Mouse (Mus musculus) gastrocnemius, adult 18-20 months (tissue): ENCODE measurements at regions not wholly inside any gene's neighbourhood (a gene's known extent, or its start where the extent isn't known, plus 50 kb on each side); places are given as distances from the start of the nearest gene placed in this dataset.
"Not testable (repeated sequence)": the region's sequence is repeated elsewhere in the genome, so short reads cannot be mapped to it uniquely, and the experiment has no call there.

Experiments used
- DNase-seq: peaks from one replicate; pipeline ENCODE4 v3.0.0; 2021; ENCODE audit warnings: low spot score

- DNase-seq, result no peak
Measured at GRCm38 (mm10) chr10:117449416-117450239, 69.8 kb upstream of the Cpsf6 start.

DNA sequence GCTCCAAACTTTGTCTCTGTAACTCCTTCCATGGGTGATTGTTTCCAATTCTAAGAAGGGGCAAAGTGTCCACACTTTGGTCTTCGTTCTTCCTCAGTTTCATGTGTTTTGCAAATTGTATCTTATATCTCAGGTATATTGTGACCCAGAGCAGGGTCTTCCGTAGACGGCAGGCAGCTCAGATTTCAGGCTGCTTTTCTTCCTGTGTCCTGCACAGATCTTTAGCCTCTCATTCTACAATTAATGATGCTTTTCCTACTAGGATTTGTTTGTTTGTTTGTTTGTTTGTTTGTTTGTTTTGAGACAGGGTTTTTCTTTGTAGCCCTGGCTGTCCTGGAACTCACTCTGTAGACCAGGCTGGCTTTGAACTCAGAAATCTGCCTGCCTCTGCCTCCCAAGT is 69.0 kb upstream of the Cpsf6 start:
- not testable (repeated sequence) for DNase-seq

DNA sequence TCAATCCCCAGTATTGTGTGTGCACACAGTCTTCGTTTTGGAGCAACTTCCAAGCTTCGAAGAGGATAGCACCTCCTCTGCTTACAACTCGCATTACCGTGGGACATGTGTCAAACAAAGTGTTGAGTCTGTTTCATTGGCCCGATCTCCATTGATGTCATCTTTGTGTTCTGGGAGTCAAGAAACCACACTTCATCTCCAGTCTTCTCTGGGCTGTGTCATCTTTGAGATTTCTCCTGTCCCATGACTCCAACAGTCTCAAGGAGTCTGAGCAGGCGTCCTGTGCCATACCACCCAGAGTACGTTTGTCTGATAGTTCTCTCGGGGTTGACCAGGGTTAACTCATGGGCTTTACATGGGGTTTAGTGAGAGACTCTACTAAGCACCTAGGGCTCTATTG is 67.8 kb upstream of the Cpsf6 start:
- no peak for DNase-seq

- DNase-seq, result no peak
Measured at GRCm38 (mm10) chr10:117447206-117447605, 67.4 kb upstream of the Cpsf6 start.

GRCm38 (mm10) chr10:117446776-117447175 is 67.0 kb upstream of the Cpsf6 start:
- no peak for DNase-seq

DNA sequence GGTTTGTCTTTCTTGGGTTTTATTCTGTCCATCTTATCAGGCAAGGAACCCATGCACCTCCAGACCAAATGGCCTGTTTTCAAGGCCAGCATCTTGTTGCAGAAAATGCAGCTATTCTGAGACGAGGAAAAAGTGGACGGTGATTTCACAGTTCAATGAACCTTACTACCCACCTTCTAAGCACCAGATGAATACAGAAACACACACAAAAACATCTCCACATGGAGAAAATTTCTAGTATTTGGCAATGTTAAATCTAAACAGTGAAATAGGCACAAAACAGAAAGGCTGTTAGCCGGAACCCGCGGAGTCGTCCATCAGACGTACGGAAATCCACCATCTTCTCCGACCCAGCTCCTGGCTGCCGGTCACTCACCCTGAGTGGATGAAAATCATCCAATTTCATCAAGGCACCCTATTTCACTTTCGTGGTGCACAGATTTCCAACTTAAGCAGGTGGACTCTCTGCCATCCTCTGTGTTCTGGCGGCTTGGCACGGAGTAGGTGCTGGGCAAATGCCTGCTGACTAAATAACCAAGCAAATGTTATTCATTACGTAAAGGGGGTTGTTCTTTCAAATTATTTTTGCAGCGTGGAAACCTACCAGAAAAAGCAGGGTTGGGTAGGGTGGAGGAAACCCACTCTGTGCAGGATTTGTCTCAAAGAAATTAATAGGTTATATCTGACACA is 66.1 kb upstream of the Cpsf6 start:
- DNase-seq, result no peak

DNA sequence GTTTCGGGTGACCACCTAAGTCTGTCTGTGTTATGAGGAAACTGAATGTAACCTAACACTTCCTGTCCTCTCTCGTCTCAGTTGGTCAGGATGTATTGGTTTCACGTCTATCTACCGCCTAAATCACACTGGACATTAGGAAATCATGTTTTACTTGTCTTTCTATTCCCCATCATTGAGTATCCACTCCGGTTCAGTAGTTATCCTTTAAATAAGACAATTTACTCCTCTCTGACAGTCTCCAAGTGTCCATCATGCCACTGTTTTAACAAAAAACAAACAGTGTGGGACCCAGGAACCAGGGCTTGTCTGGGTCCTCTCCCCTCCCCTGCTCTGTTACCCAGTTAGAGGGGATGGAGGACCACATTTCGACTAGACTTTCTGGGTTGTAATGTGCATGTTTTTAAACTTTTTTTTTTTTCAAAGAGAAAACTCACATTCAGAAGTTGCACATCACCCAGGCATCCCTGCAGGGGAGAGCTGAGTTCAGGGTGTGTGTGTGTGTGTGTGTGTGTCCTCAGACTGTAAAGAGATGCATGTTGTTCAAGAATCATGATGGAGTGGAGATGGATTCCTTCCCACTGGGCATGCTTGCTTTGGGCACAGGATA is 65.5 kb upstream of the Cpsf6 start:
- DNase-seq, result no peak

DNA sequence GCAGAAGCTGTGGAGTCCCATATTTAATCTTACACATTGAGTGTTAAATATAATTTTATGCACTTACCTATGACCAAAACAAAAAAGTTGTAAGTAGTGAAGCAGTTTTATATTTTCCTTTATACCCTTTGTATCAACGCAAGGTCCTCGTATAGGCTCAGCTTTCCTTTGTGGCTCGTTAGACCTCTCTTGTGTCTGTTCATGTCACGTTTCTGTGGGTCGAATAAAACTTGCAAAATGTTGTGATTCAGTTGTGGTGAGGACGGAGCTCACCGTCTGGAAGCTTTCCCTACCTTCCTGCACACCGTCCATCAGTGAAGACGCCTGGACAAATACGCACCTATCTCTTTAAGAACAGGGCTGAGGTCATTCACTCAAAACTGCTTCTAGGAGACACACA is 64.9 kb upstream of the Cpsf6 start:
- no peak for DNase-seq

DNA sequence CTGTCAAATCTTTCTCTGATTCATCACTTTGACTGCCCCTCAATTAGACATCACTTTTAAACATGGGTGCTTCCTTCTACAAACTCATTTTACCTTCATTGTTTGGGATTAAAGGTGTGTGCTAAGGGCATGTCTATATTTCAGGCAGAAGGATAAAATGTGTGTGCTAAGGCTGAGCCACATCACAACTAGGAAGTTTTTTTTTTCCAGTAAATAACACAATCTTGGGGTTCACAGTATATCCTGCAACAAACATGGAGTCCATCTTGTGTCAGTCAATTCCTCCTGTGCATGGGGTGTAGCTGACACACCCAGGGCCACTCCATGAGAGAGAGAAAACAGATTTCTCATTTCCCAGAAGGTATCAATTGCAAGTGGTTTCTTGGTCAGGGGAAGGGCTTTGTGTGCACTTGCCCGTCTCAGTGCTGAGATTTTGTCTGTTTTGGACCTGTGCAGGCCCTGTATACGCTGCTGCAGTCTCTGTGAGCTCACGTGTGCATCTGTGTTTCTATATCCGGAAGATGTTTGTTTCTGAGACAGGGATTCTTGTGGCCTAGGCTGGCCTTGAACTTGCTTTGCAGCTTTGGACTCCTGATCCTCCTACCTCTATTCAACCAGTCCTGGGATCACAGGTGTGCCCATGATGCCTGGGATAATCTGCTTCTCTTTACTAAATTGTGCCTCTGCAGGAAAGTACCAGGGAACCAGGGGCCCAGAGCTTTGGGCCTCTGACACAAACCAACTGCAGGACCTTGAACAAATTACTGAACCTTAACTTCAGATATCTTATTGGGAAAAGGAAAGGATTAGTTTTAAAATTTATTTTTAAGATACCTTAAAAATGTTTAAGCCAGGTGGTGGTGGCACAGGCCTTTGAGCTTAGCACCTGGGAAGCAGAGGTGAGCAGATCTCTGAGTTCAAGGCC is 63.9 kb upstream of the Cpsf6 start:
- no peak for DNase-seq

DNA sequence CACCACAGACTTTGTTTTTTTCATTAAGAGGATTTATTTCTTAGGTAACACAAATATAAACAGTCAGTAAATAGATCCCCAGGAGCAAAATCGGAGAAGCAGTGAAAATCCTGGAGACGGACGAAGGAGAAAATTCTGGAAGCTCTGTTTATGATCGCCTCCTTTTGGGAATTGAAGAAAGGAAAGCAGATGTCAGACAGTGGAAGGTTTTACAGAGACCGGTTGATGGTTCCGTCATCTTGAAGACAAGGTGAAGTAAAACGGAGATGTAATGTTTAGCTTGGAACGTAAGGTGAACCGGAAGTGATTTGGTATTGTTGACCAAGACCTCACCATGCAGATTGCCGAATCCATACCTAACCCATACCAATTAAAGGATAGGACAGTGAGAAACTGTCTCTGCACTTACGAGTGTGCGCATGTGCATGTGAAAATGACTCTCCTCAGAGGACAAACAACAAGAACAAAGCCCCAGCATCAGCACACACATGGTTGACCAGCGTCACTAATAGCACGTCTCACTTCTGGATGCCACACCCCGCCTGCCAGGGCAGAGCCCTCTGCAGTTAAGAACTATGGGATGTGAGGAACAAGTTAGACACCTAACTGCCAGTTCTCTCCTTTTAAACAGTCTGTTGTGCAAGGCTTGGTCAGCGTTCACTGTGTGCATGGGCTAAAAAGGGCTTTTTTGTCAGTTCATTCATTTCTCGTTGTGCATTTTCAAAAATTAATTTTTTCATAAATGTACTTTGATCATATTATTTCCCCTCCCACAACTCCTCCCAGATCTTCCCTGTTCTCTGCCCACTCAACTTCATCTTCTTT is 62.4 kb upstream of the Cpsf6 start:
- DNase-seq, result no peak

DNA sequence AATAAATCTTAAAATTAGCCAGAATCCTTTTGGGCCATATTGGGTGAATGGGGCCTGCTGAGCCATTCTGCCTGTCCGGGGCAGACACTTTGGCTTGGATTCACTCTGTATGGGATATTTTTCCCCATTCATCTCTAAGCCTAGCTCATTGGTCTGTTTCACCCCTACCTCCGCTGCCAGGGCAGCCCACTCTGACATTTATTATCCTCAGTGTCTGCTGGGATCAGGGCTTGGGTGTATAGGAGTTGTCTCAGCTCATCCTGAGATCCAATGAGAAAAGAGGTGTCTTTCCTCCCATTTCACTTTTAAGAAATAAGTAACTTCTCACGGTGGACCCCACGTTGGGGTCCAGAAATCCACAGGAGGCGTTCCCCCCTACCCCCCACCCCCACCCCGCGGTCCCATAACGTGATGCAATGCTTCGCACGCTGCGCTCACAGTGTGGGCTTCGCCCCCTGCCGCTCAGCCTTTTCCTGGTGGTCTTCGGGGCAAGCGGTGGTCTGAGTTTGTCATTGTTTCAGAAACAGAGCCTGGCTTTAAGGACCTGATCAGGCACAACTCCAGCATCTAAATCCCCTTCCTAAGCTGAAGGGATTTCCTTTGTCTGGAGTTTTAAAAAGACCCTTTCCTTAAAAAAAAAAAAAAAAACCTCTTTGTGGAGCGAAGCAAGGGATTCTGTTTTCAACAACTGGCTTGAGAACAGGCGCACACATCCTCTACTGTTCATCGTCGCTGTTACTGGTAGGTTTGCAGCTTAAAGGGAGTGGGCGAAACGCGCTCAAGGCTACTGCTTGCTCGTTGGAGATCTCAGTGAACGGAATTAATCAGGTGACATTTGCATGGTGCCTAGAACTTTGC is 61.5 kb upstream of the Cpsf6 start:
- DNase-seq, result no peak

DNA sequence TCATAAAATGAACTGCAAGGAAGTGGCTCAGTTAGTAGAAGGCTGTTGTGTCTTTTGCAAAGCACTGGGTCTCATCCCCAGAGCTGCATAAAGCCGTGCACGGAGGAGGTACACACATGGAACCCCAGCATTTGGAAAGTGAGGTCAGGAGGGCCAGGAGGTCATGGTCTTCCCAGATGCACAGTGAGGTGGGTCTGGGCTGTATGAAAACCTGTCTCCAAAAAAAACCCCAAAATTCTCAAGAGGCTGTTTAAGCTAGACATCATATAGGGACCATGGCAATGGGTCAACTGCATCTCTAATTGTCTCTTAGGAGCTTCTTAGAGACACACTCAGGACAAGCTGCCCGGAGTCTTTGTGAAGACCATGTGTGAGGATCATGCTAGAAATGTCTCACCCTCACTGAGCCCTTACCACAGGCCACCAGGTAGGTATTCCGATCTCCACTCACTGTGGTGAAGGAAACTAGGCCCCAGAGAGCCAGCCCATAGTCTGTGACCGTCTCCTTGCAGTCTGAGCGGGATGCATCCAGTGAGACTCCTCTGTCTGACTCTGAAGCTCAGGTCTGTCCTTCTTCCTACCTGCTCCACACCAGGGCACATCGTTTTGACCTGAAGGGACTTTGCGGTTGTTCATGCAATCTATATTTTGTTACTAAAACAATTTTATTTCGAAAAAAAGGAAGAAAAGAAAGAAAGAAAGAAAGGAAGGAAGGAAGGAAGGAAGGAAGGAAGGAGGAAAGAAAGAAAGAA is 60.6 kb upstream of the Cpsf6 start:
- DNase-seq, result no peak

DNA sequence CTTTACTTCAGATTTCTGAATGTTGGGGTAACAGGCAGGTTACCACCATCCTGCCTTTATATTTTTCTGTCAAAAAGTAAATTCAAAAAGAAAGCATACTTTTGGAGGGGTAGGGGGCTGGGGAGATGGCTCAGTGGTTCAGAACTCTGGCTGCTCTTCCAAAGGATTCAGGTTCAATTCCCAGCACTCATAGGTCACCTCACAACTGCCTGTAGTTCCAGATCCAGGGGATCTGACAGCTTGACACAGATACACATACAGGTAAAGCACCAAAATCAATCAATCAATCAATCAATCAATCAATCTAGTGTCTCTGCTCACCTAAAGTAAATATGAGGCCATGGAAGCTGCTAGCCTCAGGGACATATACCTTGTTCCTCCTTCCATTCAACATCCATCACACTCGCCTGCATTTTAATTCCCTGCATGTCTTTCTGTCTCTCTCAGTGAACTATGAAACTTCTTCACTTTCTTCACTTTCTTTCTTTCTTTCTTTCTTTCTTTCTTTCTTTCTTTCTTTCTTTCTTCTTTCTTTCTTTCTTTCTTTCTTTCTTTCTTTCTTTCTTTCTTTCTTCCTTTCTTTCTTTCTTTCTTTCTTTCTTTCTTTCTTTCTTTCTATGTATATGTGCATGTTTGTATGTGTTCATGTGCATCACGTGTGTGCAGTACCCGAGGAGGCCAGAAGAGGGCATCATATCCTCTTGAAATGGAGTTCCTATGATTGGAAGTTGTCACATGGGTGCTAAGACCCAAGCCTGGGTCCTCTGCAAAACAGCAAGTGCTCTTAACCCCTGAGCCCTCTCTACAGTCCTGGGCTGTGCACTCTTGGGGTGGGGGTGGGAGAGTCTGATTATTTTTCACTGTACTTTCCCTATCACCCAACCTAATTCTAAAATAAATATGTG is 59.6 kb upstream of the Cpsf6 start:
- DNase-seq, result no peak

- DNase-seq, result no peak
Measured at GRCm38 (mm10) chr10:117438614-117439193, 58.9 kb upstream of the Cpsf6 start.

- no peak for DNase-seq
Measured at GRCm38 (mm10) chr10:117437970-117438369, 58.2 kb upstream of the Cpsf6 start.

DNA sequence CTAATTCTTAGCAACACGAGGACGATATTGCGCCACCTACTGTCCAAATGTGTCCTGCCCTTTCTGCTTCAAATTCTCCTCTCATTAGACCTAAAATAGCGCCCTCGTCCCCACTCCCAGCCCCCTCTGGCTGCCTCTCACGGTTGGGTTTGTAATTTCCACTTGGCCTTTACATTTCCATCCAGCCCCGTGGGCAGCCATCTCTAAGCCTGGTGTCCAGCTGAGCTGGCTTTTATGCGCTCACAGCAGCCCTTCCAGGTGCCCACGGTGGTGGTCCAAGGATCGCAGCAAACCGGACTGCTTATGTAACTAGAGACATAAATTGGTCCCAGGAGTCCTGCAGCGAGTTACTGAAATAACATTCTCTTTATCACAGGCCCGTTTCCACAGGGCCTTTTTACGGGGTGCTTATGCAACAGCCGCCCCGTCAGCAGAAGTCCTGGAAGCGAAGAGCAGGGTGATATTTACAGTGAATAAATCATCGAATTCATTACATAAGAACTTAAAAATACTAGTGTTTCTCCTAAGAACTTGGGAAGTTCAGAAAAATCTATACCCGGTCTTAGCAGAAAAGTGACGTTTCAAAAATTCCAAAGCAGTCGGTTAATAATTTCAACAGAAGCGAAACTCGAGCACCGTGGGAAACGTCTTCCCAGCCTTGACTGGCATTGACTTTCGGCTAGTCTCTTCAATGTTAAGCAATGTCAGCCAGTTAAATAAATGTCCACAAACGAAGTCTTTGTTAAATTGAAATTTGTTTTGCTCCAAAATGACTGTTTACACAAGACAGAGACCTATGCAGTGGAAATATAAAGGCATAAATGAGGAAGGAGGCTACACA is 57.3 kb upstream of the Cpsf6 start:
- peak; percentile 43 for DNase-seq
